Mouse (Mus musculus) left cerebral cortex, postnatal 14 days (tissue): Measurements from ENCODE around the gene Lix1l. TPM values are rescaled to one million over a fixed set of nuclear protein-coding genes. Genes with fewer than 3 reads are reported as not detected.

Experiments used
- DNase-seq, 2 experiments: peaks; one replicate each; pipeline ENCODE4 v3.0.0; 2021 to 2022; ENCODE audit warnings: low spot score in 2 of 2, mixed read lengths in 1 of 2
- intact Hi-C: fragments of 180-260 bp; cut with DNase I; formaldehyde crosslinking; loops from one replicate; pipeline ENCODE4 v1.15.1; 2025
- total RNA-seq, 2 experiments: library from RNA; stranded (reverse); gene quantifications; 2 replicates each; pipeline ENCODE4 v1.2.3; 2021

The Lix1l gene
- total RNA-seq, 2 experiments from 2014 or later, result 22.1 to 24.8 TPM

DNA sequence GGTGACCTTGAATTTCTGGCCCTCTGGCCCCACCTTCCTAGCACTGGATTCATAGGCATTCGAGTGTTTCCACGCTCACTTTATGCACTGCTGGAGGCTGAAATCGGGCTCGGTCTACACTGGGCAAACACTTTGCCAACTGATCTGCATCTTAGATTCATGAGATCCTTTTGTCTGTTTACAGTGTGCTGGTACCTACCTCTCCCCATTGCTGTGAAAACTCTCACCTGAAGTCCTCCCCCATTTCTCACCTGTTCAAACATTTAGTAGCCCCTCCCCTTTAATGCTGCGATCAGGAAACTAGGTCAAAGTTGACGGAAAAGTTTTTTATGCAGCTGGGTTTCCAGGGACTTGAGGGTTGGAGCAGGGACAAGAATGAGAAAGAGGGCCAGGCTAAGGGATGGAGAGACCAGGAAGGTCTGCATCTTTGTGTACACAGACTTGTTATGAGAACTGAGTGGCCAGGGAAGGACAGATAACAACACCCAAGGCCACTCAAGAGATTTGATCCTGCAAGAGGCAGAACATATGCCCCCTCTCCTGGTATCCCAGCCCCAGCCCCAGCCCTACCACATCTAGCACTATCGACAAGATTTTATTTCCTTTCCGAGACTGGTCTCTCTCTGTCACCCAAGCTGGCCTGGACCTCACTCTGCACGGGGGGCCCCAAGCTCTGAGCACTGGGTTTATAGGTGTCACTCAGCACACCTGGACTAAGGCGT is 36.9 kb upstream of the Lix1l start:
- no peak for DNase-seq
- intact Hi-C loops, result no loop called here

DNA sequence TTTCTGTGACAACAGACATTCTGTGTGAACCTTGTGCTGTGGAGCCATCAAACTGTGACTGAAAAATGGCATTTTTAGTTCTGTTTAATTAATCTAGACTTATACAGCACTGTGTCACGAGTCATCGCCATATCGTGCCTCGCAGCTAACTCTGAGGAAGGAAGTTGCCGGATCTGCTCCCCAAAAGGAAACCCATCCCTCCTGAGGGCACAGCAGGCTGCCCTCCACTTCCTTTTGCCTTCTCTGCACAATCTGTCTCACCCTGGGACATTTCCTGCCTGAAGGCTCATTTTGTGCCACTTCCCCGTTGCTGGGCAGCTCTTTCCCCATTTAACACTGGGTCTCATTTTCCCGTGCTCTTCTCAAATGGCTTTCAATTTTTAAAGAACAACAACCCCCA is 36.3 kb upstream of the Lix1l start:
- intact Hi-C loops, result no loop called here
- DNase-seq, result no peak

DNA sequence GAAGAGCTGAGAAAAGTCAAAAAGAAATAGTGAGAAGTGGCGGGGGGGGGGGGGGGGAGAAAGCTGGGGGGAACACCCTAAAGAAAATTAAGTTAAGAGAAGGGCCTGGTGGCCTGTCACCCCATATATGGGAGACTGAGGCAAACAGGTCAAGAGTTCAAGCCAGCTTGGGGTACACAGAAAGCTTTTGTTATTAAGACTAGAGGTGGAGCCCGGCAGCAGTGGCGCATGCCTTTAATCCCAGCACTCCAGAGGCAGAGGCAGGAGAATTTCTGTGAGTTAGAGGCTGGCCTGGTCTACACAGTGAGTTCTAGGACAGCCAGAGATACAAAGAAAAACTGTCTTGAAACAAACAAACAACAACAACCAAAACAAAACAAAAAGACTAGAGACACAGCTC is 35.8 kb upstream of the Lix1l start:
- no peak for DNase-seq
- intact Hi-C loops, result no loop called here

DNA sequence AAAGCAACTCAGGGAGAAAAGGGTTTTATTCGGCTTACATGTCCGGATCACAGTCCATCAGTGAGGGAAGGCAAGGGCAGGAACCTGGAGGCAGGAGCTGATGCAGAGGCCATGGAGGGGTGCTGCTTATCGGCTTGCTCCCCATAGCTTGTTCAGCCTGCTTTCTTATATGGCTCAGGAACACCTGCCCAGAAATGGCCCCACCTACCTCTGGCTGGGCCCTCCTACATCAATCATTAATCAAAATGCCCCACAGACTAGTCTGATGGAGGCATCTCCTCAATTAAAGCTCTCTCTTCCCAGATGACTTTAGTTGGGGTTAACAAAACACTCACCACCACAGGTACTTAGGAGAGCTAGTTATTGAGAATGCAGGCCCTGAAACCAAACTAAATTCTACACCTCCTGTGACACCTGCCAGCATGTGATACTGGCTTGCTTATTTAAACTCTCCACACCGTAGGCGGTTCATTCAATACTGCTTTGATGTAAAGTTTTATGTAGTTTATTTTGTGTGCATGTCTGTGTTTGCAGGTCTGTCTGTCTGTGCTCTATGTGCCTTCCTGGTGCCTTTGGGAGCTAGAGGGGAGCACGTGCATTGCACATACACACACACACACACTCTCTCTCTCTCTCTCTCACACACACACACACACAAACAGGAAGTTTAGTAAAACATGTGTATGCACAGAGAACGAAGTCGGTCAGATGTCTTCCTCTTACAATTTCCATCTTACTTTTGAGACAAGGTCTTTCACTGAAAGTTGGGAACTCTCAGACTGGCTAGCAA is 34.1 kb upstream of the Lix1l start:
- DNase-seq, result no peak
- intact Hi-C loops, result no loop called here

DNA sequence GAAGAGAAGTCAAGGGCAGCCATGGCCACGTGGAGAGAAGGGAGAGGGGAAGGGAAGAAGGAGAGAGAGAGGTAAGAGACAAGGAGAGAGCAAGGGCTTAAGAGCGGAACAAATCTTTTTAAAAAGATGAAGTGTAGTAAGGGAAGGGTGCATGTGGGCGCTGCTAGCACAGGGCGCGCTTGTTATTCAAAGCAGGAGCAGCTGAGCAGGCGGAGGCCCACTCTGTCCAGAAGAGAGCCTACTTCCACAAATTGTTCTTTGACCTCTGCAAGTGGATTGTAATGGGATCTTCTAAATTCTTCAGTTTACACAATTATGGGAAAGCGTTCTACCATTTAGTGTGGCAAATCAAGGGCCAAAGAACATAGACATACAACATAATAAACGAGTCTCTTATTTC is 32.3 kb upstream of the Lix1l start:
- DNase-seq, result no peak
- intact Hi-C loops, result no loop called here

DNA sequence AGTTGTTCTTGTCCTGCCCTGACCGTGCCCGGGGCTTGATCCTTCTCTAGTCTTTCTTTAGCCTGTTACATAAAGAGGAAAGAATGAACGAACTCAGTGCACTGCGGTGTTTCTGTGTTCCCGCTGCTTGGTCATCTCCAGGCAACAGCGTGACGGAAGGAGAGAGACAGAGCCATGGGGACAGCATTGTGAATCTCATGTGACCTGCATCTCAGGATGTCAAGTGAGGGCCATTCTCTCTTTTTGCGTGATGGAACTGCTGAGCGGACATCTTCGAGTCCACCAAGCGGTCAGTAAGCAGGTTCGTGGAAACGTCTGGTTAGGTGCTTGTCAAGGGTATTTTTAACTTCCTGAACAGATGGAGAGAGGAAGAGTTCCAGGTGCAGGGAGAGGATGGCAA is 31.4 kb upstream of the Lix1l start:
- no peak for DNase-seq
- intact Hi-C loops, result no loop called here

DNA sequence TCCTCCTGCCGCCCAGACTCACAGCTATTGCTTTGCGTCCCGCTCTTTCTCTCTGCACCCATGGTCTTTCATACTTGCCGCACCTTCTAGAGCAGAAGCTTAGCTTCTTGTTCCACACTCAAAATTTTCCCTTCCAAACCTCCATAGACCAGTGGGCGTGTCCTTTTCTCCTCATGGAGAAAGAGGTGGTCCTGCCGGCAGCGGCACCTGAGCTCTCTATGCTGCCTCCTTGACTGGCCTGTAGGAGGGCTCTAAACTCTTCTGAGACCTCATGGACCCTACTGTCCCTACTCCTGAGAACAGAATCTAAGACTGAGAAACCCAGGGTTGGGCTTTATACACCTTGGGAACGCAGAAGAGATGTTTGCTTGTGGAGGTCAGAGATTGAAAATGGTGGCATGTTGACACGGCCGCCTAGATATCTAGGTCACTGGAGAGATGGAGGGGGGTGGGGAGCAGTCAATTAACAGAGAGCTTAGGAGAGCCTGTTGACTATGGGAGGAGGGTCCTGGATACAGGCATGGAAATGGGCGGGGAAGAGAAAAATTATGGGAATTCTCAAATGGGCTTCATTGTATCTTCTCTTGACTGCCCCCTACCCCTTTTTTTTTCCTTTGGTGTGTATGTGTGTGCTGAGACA is 30.9 kb upstream of the Lix1l start:
- no peak for DNase-seq
- intact Hi-C loops, result no loop called here

DNA sequence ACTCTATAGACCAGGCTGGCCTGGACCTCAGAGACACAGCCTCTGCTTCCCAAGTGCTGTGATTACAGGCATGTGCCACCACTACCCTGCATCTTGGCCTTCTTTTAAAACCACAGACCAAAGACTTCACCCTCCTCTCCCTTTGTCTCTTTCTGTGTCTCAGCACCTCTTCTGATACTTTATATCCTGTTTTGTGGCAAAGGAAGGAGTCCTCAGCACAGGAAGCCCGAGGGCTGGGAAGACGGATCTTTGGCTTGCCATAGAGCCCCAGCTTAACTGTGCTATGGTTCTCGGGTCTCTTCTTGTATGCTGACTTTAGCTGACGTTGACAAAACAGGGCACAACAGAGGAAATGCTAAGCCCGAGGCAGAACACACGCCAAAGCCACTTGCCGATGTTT is 30.3 kb upstream of the Lix1l start:
- no peak for DNase-seq
- intact Hi-C loops, result no loop called here

DNA sequence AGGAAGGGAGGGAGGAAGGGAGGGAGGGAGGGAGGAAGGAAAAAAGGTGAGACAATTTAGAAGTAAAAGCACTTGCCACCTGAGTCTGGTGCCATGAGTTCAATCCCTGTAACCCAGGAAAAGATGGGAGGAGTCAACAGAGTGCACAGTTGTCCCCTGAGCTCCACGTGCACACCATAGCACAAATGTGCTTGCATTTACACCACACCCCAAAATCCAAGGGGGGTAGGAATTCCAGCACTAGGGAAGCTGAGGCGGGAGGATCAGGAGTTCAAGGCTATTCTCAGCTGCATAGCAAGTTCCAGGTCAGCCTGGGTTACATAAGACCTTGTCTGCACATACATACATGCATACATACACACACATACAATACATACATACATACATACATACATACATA is 29.6 kb upstream of the Lix1l start:
- intact Hi-C loops, result no loop called here
- no peak for DNase-seq

DNA sequence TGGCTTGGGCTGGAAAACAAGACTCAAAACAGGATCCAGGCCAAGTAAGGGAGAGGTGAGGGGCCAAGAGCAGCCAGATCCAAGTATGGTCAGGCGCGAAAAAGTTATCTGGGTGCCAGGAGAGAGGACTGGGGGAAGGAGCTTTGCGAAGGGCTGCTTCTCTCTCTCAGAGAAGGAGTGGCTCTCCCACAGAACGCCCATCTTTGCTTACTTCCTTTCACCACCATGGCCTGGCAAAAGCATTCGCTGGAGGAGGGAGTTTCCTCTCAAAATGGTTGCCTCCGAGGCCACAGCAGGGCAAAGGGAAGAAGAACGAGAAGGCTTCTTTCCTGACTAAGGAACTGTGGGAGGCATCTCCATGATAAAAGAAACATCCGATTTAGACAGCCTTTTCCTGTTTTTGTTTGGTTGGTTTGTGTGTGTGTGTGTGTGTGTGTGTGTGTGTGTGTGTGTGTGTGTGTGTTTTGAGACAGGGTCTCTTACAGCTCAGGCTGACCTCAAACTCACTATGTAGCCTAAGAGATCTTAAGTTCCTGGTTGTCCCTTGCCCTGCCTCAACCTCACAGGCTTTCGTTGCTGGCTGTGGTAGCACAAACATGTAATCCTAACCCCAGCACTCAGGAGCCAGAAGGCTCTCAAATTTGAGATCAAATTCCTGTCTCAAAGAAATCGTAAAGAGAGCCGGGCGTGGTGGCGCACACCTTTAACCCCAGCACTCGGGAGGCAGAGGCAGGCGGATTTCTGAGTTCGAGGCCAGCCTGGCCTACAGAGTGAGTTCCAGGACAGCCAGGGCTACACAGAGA is 28.9 kb upstream of the Lix1l start:
- DNase-seq, result no peak
- intact Hi-C loops, result no loop called here

DNA sequence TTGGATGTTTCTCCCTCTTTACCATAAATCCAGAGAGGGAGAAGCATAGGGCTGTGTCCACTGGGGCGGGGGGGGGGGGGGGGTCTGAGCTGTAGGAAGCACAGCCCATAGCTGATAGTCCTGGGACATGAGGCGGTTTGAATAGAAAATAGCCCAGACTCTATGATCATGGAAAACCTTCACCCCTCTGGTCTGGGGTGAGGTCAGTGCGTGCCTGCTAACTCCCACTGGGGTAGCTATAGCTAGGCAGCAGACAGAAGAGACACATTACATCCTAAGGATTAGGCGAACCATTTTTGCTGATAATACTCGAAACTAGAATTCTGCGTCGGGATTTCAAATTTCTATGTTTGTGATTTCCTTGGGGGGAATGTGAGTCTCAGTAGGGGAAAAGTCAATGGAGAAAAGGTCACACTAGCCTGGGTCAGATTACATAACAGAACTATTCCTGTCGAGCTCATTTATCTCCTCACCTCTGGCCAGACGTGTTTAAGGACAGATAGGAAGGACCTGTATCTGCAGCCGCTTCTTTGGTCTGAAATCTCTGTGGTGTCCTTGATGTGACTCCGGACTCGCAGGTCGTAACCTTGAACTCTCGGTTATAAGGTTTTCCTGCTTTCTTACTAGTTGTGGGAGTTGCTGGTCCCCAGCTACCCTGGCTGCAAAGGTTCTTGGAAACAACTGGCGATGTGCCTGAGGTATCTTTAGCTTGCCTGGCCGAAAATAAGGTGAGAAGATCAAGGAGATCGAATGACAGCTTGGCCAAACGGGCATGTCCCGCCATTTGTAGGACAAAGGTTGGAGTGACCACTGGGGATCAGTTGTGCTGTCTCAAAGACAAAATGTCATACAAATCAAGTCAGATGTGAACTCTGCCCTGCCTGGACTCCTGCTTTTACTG is 27.1 kb upstream of the Lix1l start:
- intact Hi-C loops, result no loop called here
- DNase-seq, result no peak

DNA sequence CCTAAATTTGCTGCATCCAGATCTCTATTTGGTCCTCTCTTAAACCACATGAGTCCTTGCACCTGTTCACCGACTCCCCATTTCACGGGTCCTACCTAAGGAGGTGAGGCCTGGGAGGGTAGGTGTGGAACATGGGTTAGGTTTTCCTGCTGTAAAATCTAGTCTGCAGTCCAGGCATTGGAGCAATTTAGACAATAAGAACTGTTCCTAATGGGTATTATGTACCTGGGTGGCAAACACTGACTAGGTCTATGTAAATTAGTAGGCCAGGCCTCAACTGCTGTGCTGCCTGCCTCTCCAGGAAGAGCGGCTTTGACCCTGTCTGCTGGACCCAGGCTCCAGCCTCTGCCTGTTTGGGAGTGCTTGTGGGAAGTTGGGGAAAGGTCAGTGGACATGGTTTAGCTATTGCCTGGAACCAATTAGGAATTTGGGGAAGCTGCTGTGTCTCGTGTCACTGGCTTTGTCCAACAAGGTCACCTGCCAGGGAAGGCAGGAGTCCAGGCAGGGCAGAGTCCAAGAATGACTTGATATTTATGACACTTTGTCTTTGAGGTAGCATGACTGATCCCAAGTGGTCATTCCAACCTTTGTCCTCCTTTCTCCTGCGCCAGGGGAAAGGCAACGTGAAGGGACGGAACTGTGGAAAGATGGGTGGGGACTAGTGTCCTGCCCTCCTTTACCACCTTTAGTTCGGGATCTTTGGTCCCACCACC is 25.5 kb upstream of the Lix1l start:
- intact Hi-C loops, result no loop called here
- DNase-seq, result no peak

DNA sequence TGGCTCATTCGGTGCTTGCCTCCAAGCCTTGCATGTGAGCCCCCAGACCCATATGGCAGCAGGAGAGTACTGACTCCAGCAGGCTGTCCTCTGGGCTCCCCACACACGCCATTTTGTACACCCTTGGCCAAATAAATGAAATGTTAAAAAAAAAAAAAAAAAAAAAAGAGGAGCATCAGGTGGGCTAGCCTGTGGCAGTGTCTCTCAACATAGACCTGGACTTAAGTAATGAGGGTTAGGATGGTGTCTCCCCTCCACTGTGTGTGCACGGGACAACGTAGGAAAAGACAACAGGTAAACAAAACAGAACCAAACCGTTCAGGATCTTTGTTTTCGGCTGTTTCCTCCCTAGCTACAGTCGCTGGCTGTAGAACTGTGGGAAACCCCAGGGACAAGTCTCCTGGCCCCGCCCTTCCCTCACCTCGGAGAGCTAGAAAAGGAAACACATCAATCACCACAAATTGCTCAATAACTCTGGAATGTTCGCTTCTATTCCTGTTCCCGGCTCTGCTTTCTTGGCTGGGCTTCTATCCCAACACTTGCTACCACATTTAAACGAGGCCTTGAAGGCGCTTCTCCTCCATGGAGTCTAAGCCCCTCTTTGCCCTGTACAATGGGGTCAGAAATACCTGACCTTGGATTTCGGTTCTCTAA is 24.8 kb upstream of the Lix1l start:
- DNase-seq, result no peak
- intact Hi-C loops, result no loop called here

DNA sequence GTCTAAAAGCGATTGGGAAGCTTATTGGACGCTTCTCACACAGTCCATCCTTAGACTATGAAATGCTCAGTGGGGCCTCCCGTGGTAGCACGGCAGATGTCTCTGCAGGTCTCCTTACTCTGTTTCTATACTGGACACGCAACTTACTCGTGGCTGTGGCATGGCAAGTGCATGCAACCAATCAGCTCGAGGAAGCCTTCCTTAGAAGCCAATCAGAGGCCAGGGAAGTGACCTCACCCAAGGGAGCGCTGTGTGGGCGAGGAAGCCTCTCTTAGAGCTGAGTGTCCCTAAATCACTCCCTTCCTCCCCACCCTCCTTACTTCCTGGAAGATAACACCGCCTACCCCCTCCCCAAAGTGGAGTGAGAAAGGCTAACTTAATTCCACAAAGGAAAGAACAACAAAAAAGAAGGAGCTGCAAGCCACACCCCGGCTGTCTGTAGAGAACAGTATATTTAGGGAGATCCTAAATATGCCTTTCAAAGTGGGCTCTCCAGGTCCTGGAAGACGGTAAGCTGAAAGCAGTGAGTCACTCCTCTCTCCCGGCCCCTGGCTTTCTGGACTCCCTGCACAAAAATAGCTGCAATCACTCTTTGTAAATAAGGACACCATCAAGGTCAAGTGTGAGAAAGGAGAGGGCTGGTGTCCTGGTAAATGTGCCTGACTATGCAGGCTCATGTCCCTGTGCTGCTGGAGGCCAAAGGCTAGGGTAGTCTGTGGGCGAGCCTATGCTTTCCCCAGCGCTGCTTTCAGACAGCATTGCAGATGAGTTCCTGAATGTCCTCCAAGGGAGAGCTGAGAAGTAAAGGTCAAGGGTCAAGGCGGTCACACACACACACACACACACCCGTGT is 24.0 kb upstream of the Lix1l start, which contains the start of gene Gm16253:
Gm16253 (plus strand) TSS at position 295 of the 852 bp plus-strand sequence.
- intact Hi-C loops, result no loop called here
- peak; percentile 91 to 98 for DNase-seq

DNA sequence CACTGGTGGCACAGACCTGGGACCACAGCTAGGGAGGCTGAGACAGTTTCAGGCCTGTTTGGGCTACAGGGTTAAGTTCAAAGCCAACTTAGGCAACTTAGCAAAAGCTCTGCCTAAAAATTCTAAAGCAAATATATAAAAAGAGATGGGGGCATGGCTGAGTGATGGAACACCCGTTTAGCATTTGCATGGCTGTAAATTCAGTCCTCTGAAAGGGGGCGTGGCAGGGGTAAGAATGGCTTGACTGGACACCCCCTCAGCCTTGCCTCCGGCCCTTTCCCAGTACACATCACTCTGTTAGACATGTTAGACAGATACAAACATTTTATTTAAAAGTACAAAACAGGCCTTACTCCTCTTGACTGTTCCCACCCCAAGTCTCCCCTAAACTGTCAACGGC is 23.4 kb upstream of the Lix1l start:
- intact Hi-C loops, result no loop called here
- no peak for DNase-seq

DNA sequence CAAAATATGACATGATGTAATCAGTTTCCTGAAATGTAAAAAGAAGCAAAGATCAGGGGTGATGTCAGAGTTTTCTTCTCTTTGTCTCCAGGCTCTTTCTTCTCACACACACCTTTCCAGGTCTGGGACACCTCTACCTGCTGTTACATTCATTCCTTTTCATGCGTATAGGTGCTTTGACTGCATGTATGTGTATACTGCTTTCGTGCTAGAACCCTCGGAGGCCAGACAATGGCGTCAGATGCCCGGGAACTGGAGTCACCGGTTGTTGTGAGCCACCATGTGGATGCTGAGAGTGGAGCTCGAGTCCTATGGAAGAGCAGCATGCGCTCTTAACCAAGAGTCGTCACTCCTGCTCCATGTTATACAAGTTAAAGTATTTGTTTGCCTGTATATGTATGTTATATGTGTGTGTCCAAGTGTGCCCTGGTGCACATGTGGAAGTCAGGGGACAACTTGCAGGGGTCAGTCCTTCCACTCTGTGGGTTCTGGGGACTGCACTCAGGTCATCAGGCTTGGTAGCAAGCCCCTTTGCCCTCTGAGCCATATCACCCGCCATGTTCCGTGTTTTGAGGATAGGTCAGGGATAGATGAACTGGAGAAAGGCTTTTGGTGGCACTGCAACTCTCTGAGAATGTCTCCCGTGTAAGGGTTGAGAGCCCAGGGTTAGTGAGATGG is 22.2 kb upstream of the Lix1l start:
- intact Hi-C loops, result no loop called here
- DNase-seq, result no peak
